Mouse (Mus musculus): ENCODE results near the gene Mapk8. TPM values are rescaled to one million over a fixed set of nuclear protein-coding genes. Genes with fewer than 3 reads are reported as not detected.

Mapk8 gene
- total RNA-seq (2014; rRNA removed) = 193 and 204 TPM in 2 replicates
- 34.4 and 34.7 TPM in 2 replicates for polyA plus RNA-seq (2015; fragmentation: Nextera tagmentation; extraction: Ambion mirVana)

DNA sequence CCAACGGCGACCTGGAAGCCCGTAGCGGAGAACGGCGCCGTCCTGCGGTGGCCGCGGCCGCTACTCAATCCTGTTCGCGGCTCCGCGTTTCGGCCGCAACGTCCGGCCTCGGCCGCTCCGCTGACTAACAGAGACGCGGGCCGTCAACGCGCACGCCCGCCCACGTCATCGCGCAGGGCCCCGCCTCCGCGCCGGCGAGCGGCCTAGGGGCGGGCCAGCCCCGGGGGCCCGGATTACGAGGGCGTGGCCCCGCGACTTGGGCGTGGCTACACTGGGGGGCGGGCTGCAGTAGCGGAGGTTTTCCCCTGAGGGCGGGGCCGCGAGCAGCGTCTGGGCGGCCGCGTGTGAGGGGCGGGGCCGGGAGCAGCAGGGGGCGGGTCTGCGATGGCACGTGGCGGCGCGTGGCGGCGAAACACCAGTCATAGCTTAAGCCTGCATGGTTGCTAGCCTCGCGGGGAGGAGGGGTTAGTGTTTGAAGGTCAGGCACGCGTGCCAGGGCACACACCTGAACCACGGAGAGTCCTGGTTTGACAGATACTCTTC, at the start of gene Mapk8:
TSS of gene Mapk8 (minus strand) at position 132 of the 543 bp plus-strand sequence.
- Histone ChIP-seq H3K4me2 (ENCODE audit: low read depth) (peak within 1 kb of the TSS; percentile 63), H3K27me3 (ENCODE audit: insufficient read depth, low read length) (no peaks in the 10 kb centered on the region), H3K9ac (peak within 1 kb of the TSS; percentile 90), H3K27ac (ENCODE audit: low read depth, low read length) (peak within 1 kb of the TSS; percentile 92), H3K9me3 (ENCODE audit: low read length) (no peaks in the 10 kb centered on the region), H3K36me3 (ENCODE audit: insufficient read depth) (no peaks in the 10 kb centered on the region), H3K4me1 (ENCODE audit: insufficient read depth) (peaks cover 12% of the 10 kb centered on the region), H3K4me3 (ENCODE audit: low read depth, low read length) (peak within 1 kb of the TSS; percentile 98)
- TF ChIP-seq CTCF (IDR thresholded peaks at IDR 0.05; ENCODE audit: low read depth) = peak; percentile 1; the same call in 1 of the 2 replicates
- ATAC-seq (peak; percentile 98), DNase-seq (peak; percentile 98)
- WGBS = under 1% methylated on average over 47 of the region's 70 CpGs

GRCm38 (mm10) chr14:33495226-33495625, 48.3 kb upstream of the Mapk8 start:
- no peak overlapping the region for H3K4me2 ChIP-seq (ENCODE audit: low read depth)
- no peak overlapping the region for H3K9ac ChIP-seq
- ATAC-seq = no peak

GRCm38 (mm10) chr14:33487805-33488550, 41.0 kb upstream of the Mapk8 start:
- TF ChIP-seq CTCF (IDR thresholded peaks at IDR 0.05; ENCODE audit: low read depth) = no peak
- DNase-seq (peak; percentile 48), ATAC-seq (peak; percentile 43)
- no peak overlapping the region for H3K4me3 ChIP-seq (ENCODE audit: low read depth, low read length)
- 53% methylated on average over 15 of the region's 15 CpGs for WGBS
- H3K4me1 ChIP-seq (ENCODE audit: insufficient read depth) = no peaks in the 10 kb centered on the region
- no peaks in the 10 kb centered on the region for H3K9me3 ChIP-seq (ENCODE audit: low read length)
- no peak overlapping the region for H3K9ac ChIP-seq
- H3K36me3 ChIP-seq (ENCODE audit: insufficient read depth) = no peaks in the 10 kb centered on the region
- no peak overlapping the region for H3K27ac ChIP-seq (ENCODE audit: low read depth, low read length)
- no peak overlapping the region for H3K4me2 ChIP-seq (ENCODE audit: low read depth)
- no peaks in the 10 kb centered on the region for H3K27me3 ChIP-seq (ENCODE audit: insufficient read depth, low read length)

More at GRCm38 (mm10) chr14:33495226-33495625, 48.3 kb upstream of the Mapk8 start:
- Histone ChIP-seq H3K27ac (ENCODE audit: low read depth, low read length) (no peak overlapping the region), H3K4me1 (ENCODE audit: insufficient read depth) (no peaks in the 10 kb centered on the region), H3K36me3 (ENCODE audit: insufficient read depth) (no peaks in the 10 kb centered on the region), H3K4me3 (ENCODE audit: low read depth, low read length) (no peak overlapping the region), H3K9me3 (ENCODE audit: low read length) (no peaks in the 10 kb centered on the region), H3K27me3 (ENCODE audit: insufficient read depth, low read length) (no peaks in the 10 kb centered on the region)
- TF ChIP-seq CTCF (IDR thresholded peaks at IDR 0.05; ENCODE audit: low read depth) = no peak
- no peak for DNase-seq
- WGBS = 66% methylated on average over 4 of the region's 4 CpGs

- Histone ChIP-seq H3K36me3 (ENCODE audit: insufficient read depth) (no peaks in the 10 kb centered on the region), H3K4me2 (ENCODE audit: low read depth) (no peak overlapping the region), H3K27me3 (ENCODE audit: insufficient read depth, low read length) (no peaks in the 10 kb centered on the region), H3K27ac (ENCODE audit: low read depth, low read length) (no peak overlapping the region), H3K4me1 (ENCODE audit: insufficient read depth) (no peaks in the 10 kb centered on the region), H3K9ac (no peak overlapping the region), H3K9me3 (ENCODE audit: low read length) (no peaks in the 10 kb centered on the region), H3K4me3 (ENCODE audit: low read depth, low read length) (no peak overlapping the region)
- DNase-seq = no peak
- 59% methylated on average over 3 of the region's 3 CpGs for WGBS
- no peak for TF ChIP-seq CTCF (IDR thresholded peaks at IDR 0.05; ENCODE audit: low read depth)
- ATAC-seq = no peak
These were observed 35.0 kb upstream of the Mapk8 start for GRCm38 (mm10) chr14:33481991-33482390.

- H3K27ac ChIP-seq (ENCODE audit: low read depth, low read length) = no peak overlapping the region
- H3K4me2 ChIP-seq (ENCODE audit: low read depth) = no peak overlapping the region
- H3K4me1 ChIP-seq (ENCODE audit: insufficient read depth) = no peaks in the 10 kb centered on the region
- no peak for DNase-seq
- H3K36me3 ChIP-seq (ENCODE audit: insufficient read depth) = no peaks in the 10 kb centered on the region
- no peak overlapping the region for H3K9ac ChIP-seq
- no peak overlapping the region for H3K4me3 ChIP-seq (ENCODE audit: low read depth, low read length)
- no peaks in the 10 kb centered on the region for H3K9me3 ChIP-seq (ENCODE audit: low read length)
- TF ChIP-seq CTCF (IDR thresholded peaks at IDR 0.05; ENCODE audit: low read depth) = no peak
- H3K27me3 ChIP-seq (ENCODE audit: insufficient read depth, low read length) = no peaks in the 10 kb centered on the region
- 20% methylated on average over 3 of the region's 3 CpGs for WGBS
- no peak for ATAC-seq
These were observed 29.3 kb upstream of the Mapk8 start for GRCm38 (mm10) chr14:33476094-33476760.

DNA sequence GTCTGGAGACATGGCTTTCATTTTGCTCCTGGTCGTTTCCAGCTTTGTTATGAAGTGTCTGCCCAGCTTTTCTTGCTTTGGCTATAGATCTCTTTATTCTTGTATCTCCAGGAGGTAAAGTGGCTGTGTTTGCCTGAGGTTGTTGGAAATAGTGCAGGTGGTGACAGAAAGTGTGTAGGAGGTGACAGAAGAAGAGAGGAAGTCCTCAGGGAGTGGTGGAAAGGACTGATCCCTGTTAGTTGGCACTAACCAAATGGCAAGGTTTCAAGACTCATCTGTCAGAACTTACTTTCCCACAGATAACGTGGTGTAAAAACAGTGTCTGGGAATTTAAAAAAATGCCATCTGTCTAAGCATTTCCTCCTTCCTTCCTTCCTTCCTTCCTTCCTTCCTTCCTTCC, 27.5 kb upstream of the Mapk8 start:
- 35% methylated on average over 2 of the region's 2 CpGs for WGBS
- H3K4me3 ChIP-seq (ENCODE audit: low read depth, low read length) = no peak overlapping the region

DNA sequence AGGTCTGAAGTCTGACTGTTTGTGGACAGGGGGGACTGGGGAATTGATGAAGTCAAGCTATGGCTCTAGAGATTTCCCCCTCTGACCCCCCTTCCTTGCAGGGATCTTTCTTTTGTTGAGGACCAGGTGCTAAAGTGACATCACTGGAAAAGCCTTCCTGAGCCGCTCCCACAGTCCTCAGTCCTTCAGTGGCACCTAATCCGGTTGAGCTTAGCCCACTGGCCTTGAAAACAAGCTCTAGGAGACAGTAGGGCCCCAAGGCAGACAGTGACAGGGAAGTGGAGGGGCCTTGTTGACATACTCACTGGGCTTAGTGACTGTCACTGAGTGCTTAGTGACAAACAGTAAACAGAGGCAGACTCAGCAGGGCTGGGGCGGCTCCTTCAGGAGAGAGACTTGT, 24.4 kb upstream of the Mapk8 start, which contains the start of gene Frmpd2:
TSS of gene Frmpd2 (plus strand) at position 366 of the 400 bp plus-strand sequence.
- no peaks in the 10 kb centered on the region for H3K9me3 ChIP-seq (ENCODE audit: low read length)
- H3K4me1 ChIP-seq (ENCODE audit: insufficient read depth) = no peaks in the 10 kb centered on the region
- H3K4me3 ChIP-seq (ENCODE audit: low read depth, low read length) = no peak within 1 kb of the TSS
- DNase-seq (no peak), ATAC-seq (no peak)
- TF ChIP-seq CTCF (IDR thresholded peaks at IDR 0.05; ENCODE audit: low read depth) = no peak
- H3K9ac ChIP-seq = no peak within 1 kb of the TSS
- WGBS = 32% methylated on average over 3 of the region's 3 CpGs
- H3K4me2 ChIP-seq (ENCODE audit: low read depth) = no peak within 1 kb of the TSS
- H3K27ac ChIP-seq (ENCODE audit: low read depth, low read length) = no peak within 1 kb of the TSS
- H3K27me3 ChIP-seq (ENCODE audit: insufficient read depth, low read length) = no peaks in the 10 kb centered on the region
- H3K36me3 ChIP-seq (ENCODE audit: insufficient read depth) = no peaks in the 10 kb centered on the region

More for the DNA sequence above, 27.5 kb upstream of the Mapk8 start:
- Histone ChIP-seq H3K36me3 (ENCODE audit: insufficient read depth) (no peaks in the 10 kb centered on the region), H3K27me3 (ENCODE audit: insufficient read depth, low read length) (no peaks in the 10 kb centered on the region), H3K9ac (no peak overlapping the region), H3K9me3 (ENCODE audit: low read length) (no peaks in the 10 kb centered on the region), H3K4me1 (ENCODE audit: insufficient read depth) (no peaks in the 10 kb centered on the region), H3K4me2 (ENCODE audit: low read depth) (no peak overlapping the region), H3K27ac (ENCODE audit: low read depth, low read length) (no peak overlapping the region)
- DNase-seq = no peak
- TF ChIP-seq CTCF (IDR thresholded peaks at IDR 0.05; ENCODE audit: low read depth) = no peak
- ATAC-seq = no peak
